Mouse (Mus musculus): Measurements from ENCODE around the gene D930020B18Rik. TPM values are rescaled to one million over a fixed set of nuclear protein-coding genes. Genes with fewer than 3 reads are reported as not detected.

Gene D930020B18Rik
- polyA plus RNA-seq, 1 experiment from 2014 or later = 0.18 TPM

GRCm38 (mm10) chr10:121687511-121687910, 46.1 kb downstream of the D930020B18Rik start:
- peaks cover 3% of the 10 kb centered on the region; the same call in 1 of the 2 replicates for H3K4me1 ChIP-seq

GRCm38 (mm10) chr10:121689591-121690314, 48.4 kb downstream of the D930020B18Rik start:
- Histone ChIP-seq H3K27ac (no peak overlapping the region), H3K4me3 (no peak overlapping the region), H3K4me1 (peaks cover 3% of the 10 kb centered on the region; the same call in 1 of the 2 replicates), H3K9ac (no peak overlapping the region), H3K4me2 (replicated peaks) (no peak overlapping the region; the same call in 1 of the 2 replicates), H3K36me3 (no peaks in the 10 kb centered on the region), H3K9me3 (replicated peaks) (no peaks in the 10 kb centered on the region; the same call in 1 of the 2 replicates), H3K27me3 (no peaks in the 10 kb centered on the region)
- 22% methylated on average over 15 of the region's 15 CpGs for WGBS
- peak; percentile 74 for ATAC-seq (ENCODE audit: low FRiP score)

More at GRCm38 (mm10) chr10:121687511-121687910, 46.1 kb downstream of the D930020B18Rik start:
- Histone ChIP-seq H3K36me3 (no peaks in the 10 kb centered on the region), H3K27ac (no peak overlapping the region), H3K4me3 (no peak overlapping the region), H3K9ac (no peak overlapping the region), H3K4me2 (replicated peaks) (no peak overlapping the region), H3K9me3 (replicated peaks) (no peaks in the 10 kb centered on the region), H3K27me3 (no peaks in the 10 kb centered on the region)
- ATAC-seq (ENCODE audit: low FRiP score) = no peak
- 73% methylated on average over 7 of the region's 7 CpGs for WGBS

GRCm38 (mm10) chr10:121692944-121693579, 51.7 kb downstream of the D930020B18Rik start:
- 47% methylated on average over 18 of the region's 18 CpGs for WGBS
- Histone ChIP-seq H3K9me3 (replicated peaks) (peaks cover 5% of the 10 kb centered on the region), H3K4me3 (peak overlapping the region; percentile 11; the same call in 1 of the 2 replicates), H3K27me3 (no peaks in the 10 kb centered on the region), H3K4me2 (replicated peaks) (peak overlapping the region; percentile 35), H3K27ac (no peak overlapping the region), H3K36me3 (no peaks in the 10 kb centered on the region), H3K4me1 (peaks cover 3% of the 10 kb centered on the region; the same call in 1 of the 2 replicates), H3K9ac (no peak overlapping the region)
- ATAC-seq (ENCODE audit: low FRiP score) = no peak

GRCm38 (mm10) chr10:121694567-121694966, 53.2 kb downstream of the D930020B18Rik start:
- 79% methylated on average over 11 of the region's 11 CpGs for WGBS
- peaks cover 3% of the 10 kb centered on the region; the same call in 1 of the 2 replicates for H3K4me1 ChIP-seq
- no peak for ATAC-seq (ENCODE audit: low FRiP score)
- H3K9me3 ChIP-seq (replicated peaks) = peaks cover 5% of the 10 kb centered on the region
- H3K4me2 ChIP-seq (replicated peaks) = no peak overlapping the region
- no peak overlapping the region for H3K27ac ChIP-seq
- no peaks in the 10 kb centered on the region for H3K36me3 ChIP-seq
- H3K9ac ChIP-seq = no peak overlapping the region
- no peak overlapping the region for H3K4me3 ChIP-seq
- no peaks in the 10 kb centered on the region for H3K27me3 ChIP-seq

- Histone ChIP-seq H3K4me1 (no peaks in the 10 kb centered on the region), H3K27me3 (no peaks in the 10 kb centered on the region), H3K9ac (no peak overlapping the region), H3K36me3 (no peaks in the 10 kb centered on the region), H3K4me2 (replicated peaks) (no peak overlapping the region), H3K4me3 (no peak overlapping the region), H3K9me3 (replicated peaks) (peaks cover 5% of the 10 kb centered on the region; the same call in 1 of the 2 replicates), H3K27ac (no peak overlapping the region)
- no peak for ATAC-seq (ENCODE audit: low FRiP score)
- WGBS = 63% methylated on average over 11 of the region's 11 CpGs
Observed at GRCm38 (mm10) chr10:121701296-121702248, 60.2 kb downstream of the D930020B18Rik start.

GRCm38 (mm10) chr10:121703619-121704018, 62.2 kb downstream of the D930020B18Rik start:
- WGBS = 86% methylated on average over 6 of the region's 6 CpGs
- no peak for ATAC-seq (ENCODE audit: low FRiP score)

GRCm38 (mm10) chr10:121704871-121705270, 63.5 kb downstream of the D930020B18Rik start:
- H3K36me3 ChIP-seq = no peaks in the 10 kb centered on the region
- no peak for ATAC-seq (ENCODE audit: low FRiP score)
- WGBS = 91% methylated on average over 6 of the region's 6 CpGs
- H3K4me2 ChIP-seq (replicated peaks) = no peak overlapping the region
- no peak overlapping the region for H3K4me3 ChIP-seq
- no peaks in the 10 kb centered on the region for H3K9me3 ChIP-seq (replicated peaks)
- H3K9ac ChIP-seq = no peak overlapping the region
- H3K27me3 ChIP-seq = no peaks in the 10 kb centered on the region
- no peak overlapping the region for H3K27ac ChIP-seq
- no peaks in the 10 kb centered on the region for H3K4me1 ChIP-seq

More at GRCm38 (mm10) chr10:121703619-121704018, 62.2 kb downstream of the D930020B18Rik start:
- H3K27ac ChIP-seq = no peak overlapping the region
- H3K4me3 ChIP-seq = no peak overlapping the region
- no peaks in the 10 kb centered on the region for H3K27me3 ChIP-seq
- no peak overlapping the region for H3K9ac ChIP-seq
- H3K9me3 ChIP-seq (replicated peaks) = no peaks in the 10 kb centered on the region
- H3K4me2 ChIP-seq (replicated peaks) = no peak overlapping the region
- H3K4me1 ChIP-seq = no peaks in the 10 kb centered on the region
- H3K36me3 ChIP-seq = no peaks in the 10 kb centered on the region

GRCm38 (mm10) chr10:121705399-121706163, 64.2 kb downstream of the D930020B18Rik start:
- Histone ChIP-seq H3K27me3 (no peaks in the 10 kb centered on the region), H3K9ac (no peak overlapping the region), H3K36me3 (no peaks in the 10 kb centered on the region), H3K4me2 (replicated peaks) (no peak overlapping the region), H3K4me1 (no peaks in the 10 kb centered on the region), H3K9me3 (replicated peaks) (no peaks in the 10 kb centered on the region), H3K4me3 (no peak overlapping the region), H3K27ac (no peak overlapping the region)
- WGBS = 90% methylated on average over 15 of the region's 15 CpGs
- no peak for ATAC-seq (ENCODE audit: low FRiP score)

GRCm38 (mm10) chr10:121716862-121717261, 75.5 kb downstream of the D930020B18Rik start:
- no peak overlapping the region for H3K4me3 ChIP-seq
- H3K9me3 ChIP-seq (replicated peaks) = peaks cover 13% of the 10 kb centered on the region
- no peak overlapping the region for H3K9ac ChIP-seq
- no peak overlapping the region for H3K27ac ChIP-seq
- no peak overlapping the region for H3K4me2 ChIP-seq (replicated peaks)
- ATAC-seq (ENCODE audit: low FRiP score) = no peak
- no peaks in the 10 kb centered on the region for H3K27me3 ChIP-seq
- H3K4me1 ChIP-seq = no peaks in the 10 kb centered on the region
- no peaks in the 10 kb centered on the region for H3K36me3 ChIP-seq

GRCm38 (mm10) chr10:121718896-121719585, 77.7 kb downstream of the D930020B18Rik start:
- Histone ChIP-seq H3K9me3 (replicated peaks) (peaks cover 16% of the 10 kb centered on the region), H3K4me3 (no peak overlapping the region), H3K9ac (no peak overlapping the region), H3K4me1 (no peaks in the 10 kb centered on the region), H3K27ac (no peak overlapping the region), H3K4me2 (replicated peaks) (no peak overlapping the region), H3K27me3 (no peaks in the 10 kb centered on the region), H3K36me3 (no peaks in the 10 kb centered on the region)
- WGBS = 91% methylated on average over 18 of the region's 18 CpGs
- no peak for ATAC-seq (ENCODE audit: low FRiP score)

GRCm38 (mm10) chr10:121720701-121721100, 79.3 kb downstream of the D930020B18Rik start:
- 93% methylated on average over 13 of the region's 13 CpGs for WGBS
- ATAC-seq (ENCODE audit: low FRiP score) = no peak
- no peaks in the 10 kb centered on the region for H3K4me1 ChIP-seq
- no peak overlapping the region for H3K4me3 ChIP-seq
- no peak overlapping the region for H3K9ac ChIP-seq
- H3K27ac ChIP-seq = no peak overlapping the region
- H3K4me2 ChIP-seq (replicated peaks) = no peak overlapping the region
- peaks cover 16% of the 10 kb centered on the region for H3K9me3 ChIP-seq (replicated peaks)
- no peaks in the 10 kb centered on the region for H3K36me3 ChIP-seq
- no peaks in the 10 kb centered on the region for H3K27me3 ChIP-seq
